In genomic region chr9:59433729-59434128, GRCm38 (mm10) we compare ENCODE assay signal across 16 mouse cellular contexts.
"Had no signal": no experiment of that assay in that cellular context is flagged by ENCODE, and none has a peak within 500 bp of the region (broad histone marks: within the 10 kb centered on the region; RNA-seq: fewer than 3 reads in every experiment).

No protein-coding gene starts in this region.

- H3K4me3 ChIP-seq: neural tube, embryonic 13.5 days; neural tube, embryonic 15.5 days; stomach, embryonic 15.5 days had no signal

- H3K9ac ChIP-seq: neural tube, embryonic 13.5 days; neural tube, embryonic 15.5 days; stomach, embryonic 15.5 days had no signal

- H3K27ac ChIP-seq: neural tube, embryonic 13.5 days; neural tube, embryonic 15.5 days; stomach, embryonic 15.5 days; stomach, postnatal 0 days had no signal

- H3K9me3 ChIP-seq: neural tube, embryonic 13.5 days; neural tube, embryonic 15.5 days; stomach, embryonic 15.5 days had no signal

- H3K4me1 ChIP-seq: neural tube, embryonic 13.5 days; neural tube, embryonic 15.5 days; stomach, embryonic 15.5 days had no signal

- H3K4me2 ChIP-seq: neural tube, embryonic 13.5 days; neural tube, embryonic 15.5 days; stomach, embryonic 15.5 days had no signal

- DNase-seq: retina, postnatal 1 day; right cerebral cortex, adult 18-20 months; right cerebral cortex, postnatal 14 days; right cerebral cortex, postnatal 25 days; right cerebral cortex, postnatal 4 days; spleen, adult 18-20 months; thymus, adult 18-20 months; thymus, adult 2 months; thymus, postnatal 14 days; thymus, postnatal 25 days; thymus, postnatal 36 days; thymus, postnatal 4 days had no signal

- H3K27me3 ChIP-seq: neural tube, embryonic 13.5 days; neural tube, embryonic 15.5 days; stomach, embryonic 15.5 days had no signal

- H3K36me3 ChIP-seq: stomach, embryonic 15.5 days had no signal
